Mouse (Mus musculus) heart, postnatal 25 days (tissue): Measurements from ENCODE around the gene Cdhr2. TPM values are rescaled to one million over a fixed set of nuclear protein-coding genes. Genes with fewer than 3 reads are reported as not detected.

Experiments
- DNase-seq: peaks from one replicate; pipeline ENCODE4 v3.0.0; 2022; ENCODE audit warnings: low spot score
- intact Hi-C: fragments of 180-260 bp; cut with DNase I; formaldehyde crosslinking; loops from one replicate; pipeline ENCODE4 v1.15.1; 2025
- total RNA-seq, 2 experiments: library from RNA; stranded (reverse); gene quantifications; 2 replicates each; pipeline ENCODE4 v1.2.3; 2021

Gene Cdhr2
- total RNA-seq, 2 experiments from 2014 or later = not detected

DNA sequence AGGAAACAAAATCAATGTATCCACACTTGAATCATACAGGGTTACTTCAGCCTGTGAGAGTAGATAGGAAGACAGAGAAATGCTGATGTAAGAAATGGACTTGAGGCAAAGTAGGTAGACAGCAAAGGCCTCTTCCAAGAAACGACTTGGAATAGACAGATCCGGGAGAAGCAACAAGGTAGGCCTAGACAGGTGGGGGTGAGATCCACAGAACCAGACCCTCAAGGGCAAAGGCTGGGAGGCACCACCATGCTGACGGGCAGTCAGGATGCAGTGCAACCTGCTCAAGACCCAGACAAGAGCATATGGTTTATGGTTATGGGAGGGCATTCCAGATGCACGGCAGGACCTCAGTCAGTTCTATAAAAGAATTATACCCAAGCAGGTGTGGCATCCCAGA, 65.8 kb downstream of the Cdhr2 start:
- intact Hi-C loops = no loop called here

DNA sequence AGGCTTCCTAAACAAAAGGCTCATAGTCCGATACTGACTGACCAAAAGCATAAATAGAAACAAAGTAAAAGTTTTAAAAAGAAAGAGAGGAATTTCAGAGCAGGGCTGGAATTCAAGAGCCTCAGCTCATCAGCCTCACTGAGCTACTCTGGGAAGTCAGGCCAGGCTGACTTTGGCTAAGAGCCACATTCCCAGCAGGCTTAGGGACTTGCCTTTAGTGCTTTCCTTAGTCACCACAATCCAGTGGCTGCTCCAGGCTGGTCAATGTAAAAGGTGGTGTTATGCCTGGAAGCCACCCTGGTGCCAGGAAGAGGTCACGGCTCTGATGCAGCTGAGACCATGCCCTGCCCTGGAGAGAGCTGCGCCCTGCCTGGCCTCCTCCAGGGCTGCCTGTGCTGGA, 79.3 kb downstream of the Cdhr2 start:
- intact Hi-C loops = no loop called here
- DNase-seq = no peak

More for the DNA sequence above, 65.8 kb downstream of the Cdhr2 start:
- DNase-seq = no peak

DNA sequence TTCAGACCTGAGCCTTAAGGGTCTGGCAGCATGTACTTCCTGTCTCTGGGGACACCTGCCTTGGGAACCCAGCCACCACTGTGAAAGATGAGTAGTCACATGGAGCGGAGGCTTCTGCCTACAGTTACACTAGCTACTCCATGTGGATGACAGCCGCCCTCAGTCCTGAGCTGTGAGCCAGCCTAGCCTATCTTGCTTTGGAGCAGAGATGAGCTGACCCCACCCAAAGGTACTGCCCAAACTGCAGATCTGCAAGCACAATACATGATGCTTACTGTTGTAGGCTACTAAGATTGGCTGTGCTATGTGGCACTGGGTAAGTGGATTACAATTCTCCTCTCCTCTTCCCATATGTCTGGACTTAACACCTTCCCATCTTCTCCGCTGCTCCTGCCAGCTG, 79.8 kb downstream of the Cdhr2 start:
- intact Hi-C loops = no loop called here
- DNase-seq = no peak

DNA sequence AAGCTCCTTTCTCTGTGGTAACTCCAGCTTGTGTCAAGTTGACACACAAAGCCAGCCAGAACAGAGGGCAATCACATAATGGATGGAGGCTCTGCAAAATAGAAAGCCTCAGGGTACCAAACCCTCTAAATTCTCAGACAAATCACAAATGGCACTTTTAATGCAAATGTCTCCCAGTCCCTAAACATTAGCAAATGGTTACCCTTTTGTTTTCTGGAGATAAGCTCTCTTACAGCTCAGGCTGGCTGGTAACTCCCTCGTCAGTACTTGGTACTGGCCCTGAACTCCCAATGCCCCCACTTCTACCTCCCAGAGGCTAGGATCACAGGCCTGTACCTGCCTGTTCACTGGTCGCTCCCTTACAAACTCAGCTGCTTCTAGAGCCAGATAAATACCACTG, 82.0 kb downstream of the Cdhr2 start:
- no peak for DNase-seq
- intact Hi-C loops = no loop called here

DNA sequence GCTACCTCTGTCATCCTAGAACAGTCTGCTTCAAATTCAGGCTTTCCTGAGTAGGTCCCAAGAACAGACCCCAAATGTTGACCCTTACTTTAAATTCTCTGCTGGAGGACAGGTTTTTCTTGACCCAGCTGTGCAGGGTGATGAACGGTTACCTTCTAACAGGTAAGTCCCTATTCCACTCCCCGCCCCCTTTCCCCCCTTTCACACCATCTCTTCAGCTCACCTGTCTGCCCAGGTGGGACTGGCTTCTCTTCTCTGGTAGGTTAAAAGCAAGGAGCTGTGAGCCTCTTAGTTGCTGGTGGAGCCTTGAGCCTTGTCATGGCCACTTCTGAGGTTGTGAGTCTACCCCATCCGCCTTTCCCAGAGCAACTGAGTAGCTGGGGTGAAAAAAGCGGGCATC, 82.4 kb downstream of the Cdhr2 start, which contains the start of gene Eif4e1b:
TSS of gene Eif4e1b (plus strand) at position 301 of the 400 bp plus-strand sequence.
- intact Hi-C loops = no loop called here
- no peak for DNase-seq

Other genes starting within 250 kb of the Cdhr2 start
- 10 to 100 TPM; 17.7 to 23.4 TPM for gene Thoc3, start 232.6 kb upstream of the Cdhr2 start, total RNA-seq
- gene Simc1, start 197.7 kb upstream of the Cdhr2 start, total RNA-seq = 1 to 10 TPM; 2.0 to 2.4 TPM
- 10 to 100 TPM; 88.2 to 99.5 TPM for gene 4833439L19Rik, start 136.0 kb upstream of the Cdhr2 start, total RNA-seq
- 1 to 10 TPM; 4.5 to 6.1 TPM for gene Arl10, start 126.4 kb upstream of the Cdhr2 start, total RNA-seq
- 10 to 100 TPM; 15.2 to 15.6 TPM for gene Nop16, start 111.4 kb upstream of the Cdhr2 start, total RNA-seq
- gene Higd2a, start 111.3 kb upstream of the Cdhr2 start, total RNA-seq = 100 to 1,000 TPM; 202 to 205 TPM
- gene Cltb, start 90.1 kb upstream of the Cdhr2 start, total RNA-seq = 10 to 100 TPM; 92.6 to 99.7 TPM
- gene Faf2, start 79.7 kb upstream of the Cdhr2 start, total RNA-seq = 10 to 100 TPM; 20.0 to 23.3 TPM
- gene Rnf44, start 7.6 kb upstream of the Cdhr2 start, total RNA-seq = 10 to 100 TPM; 45.2 to 54.2 TPM
- gene Gprin1, start 48.4 kb downstream of the Cdhr2 start, total RNA-seq = not detected
- gene Sncb, start 65.1 kb downstream of the Cdhr2 start, total RNA-seq = not detected
- not detected for gene Eif4e1b, start 82.5 kb downstream of the Cdhr2 start, total RNA-seq
- 10 to 100 TPM in 1 of 2 experiments, 1 to 10 TPM in 1; 8.6 to 12.3 TPM for gene Tspan17, start 87.9 kb downstream of the Cdhr2 start, total RNA-seq
- 1 to 10 TPM in 1 of 2 experiments, under 1 TPM in 1; 0.73 to 1.1 TPM for gene Unc5a, start 247.9 kb downstream of the Cdhr2 start, total RNA-seq